Mouse (Mus musculus) forebrain, postnatal 0 days (tissue): ENCODE results near the gene Tecpr1. TPM values are rescaled to one million over a fixed set of nuclear protein-coding genes. Genes with fewer than 3 reads are reported as not detected.

ENCODE experiments used
- ATAC-seq: fragments of 200-750 bp; cut with Nextera tagmentation; 2 replicates; pipeline ENCODE4 v1.8.0; 2017; ENCODE audit warnings: mild to moderate bottlenecking, moderate library complexity
- DNase-seq: peaks from one replicate; pipeline ENCODE4 v3.0.0-alpha.2; 2015
- H3K27ac ChIP-seq: fragments of 300-500 bp; sonication (generic); 2 replicates; pipeline ENCODE4 v1.5.1; 2014; ENCODE audit warnings: low read depth, mild to moderate bottlenecking, antibody characterized with exemption, low read length, moderate library complexity, mixed read lengths
- H3K27me3 ChIP-seq: fragments of 300-500 bp; sonication (generic); 2 replicates; pipeline ENCODE4 v1.6.1; 2014; ENCODE audit warnings: mild to moderate bottlenecking, low read length, mixed read lengths; ENCODE audit not compliant: insufficient read depth
- H3K36me3 ChIP-seq: fragments of 300-500 bp; sonication (generic); 2 replicates; pipeline ENCODE4 v1.6.1; 2014; ENCODE audit warnings: mild to moderate bottlenecking, moderate library complexity; ENCODE audit not compliant: insufficient read depth
- H3K4me1 ChIP-seq: fragments of 300-500 bp; sonication (generic); 2 replicates; pipeline ENCODE4 v1.6.1; 2014; ENCODE audit warnings: antibody characterized with exemption; ENCODE audit not compliant: insufficient read depth
- H3K4me2 ChIP-seq: fragments of 300-500 bp; sonication (generic); 2 replicates; pipeline ENCODE4 v1.6.1; 2014; ENCODE audit warnings: low read depth, mild to moderate bottlenecking, moderate library complexity
- H3K4me3 ChIP-seq: fragments of 300-500 bp; sonication (generic); 2 replicates; pipeline ENCODE4 v1.5.1; 2014; ENCODE audit warnings: low read depth, low read length, mixed read lengths
- H3K9ac ChIP-seq: fragments of 300-500 bp; sonication (generic); 2 replicates; pipeline ENCODE4 v1.6.1; 2014; ENCODE audit warnings: mild to moderate bottlenecking
- H3K9me3 ChIP-seq: fragments of 300-500 bp; sonication (generic); 2 replicates; pipeline ENCODE4 v1.6.1; 2016; ENCODE audit warnings: low read length
- CTCF ChIP-seq: sonication (generic); IDR thresholded peaks from 2 replicates; pipeline ENCODE4 v1.5.1; 2016; ENCODE audit warnings: antibody characterized with exemption, control low read depth, low read depth
- WGBS: fragments of 180-500 bp; shearing (Covaris S2); extraction: QIAGEN DNeasy Blood & Tissue Kit; methylation state at CpG from one replicate; pipeline ENCODE4 v1.1.7; 2014; 5-methylcytosine and 5-hydroxymethylcytosine counted together
- polyA plus RNA-seq: library from polyadenylated mRNA; unstranded; fragments of >200 nt; fragmentation: Nextera tagmentation; extraction: Ambion mirVana; gene quantifications from 2 replicates; pipeline ENCODE4 v1.2.1, GENCODE M21; 2015
- total RNA-seq: library from RNA; depleted of rRNA; stranded (reverse); fragments of >200 nt; gene quantifications from 2 replicates; pipeline ENCODE4 v1.2.3, GENCODE M21; 2014

The Tecpr1 gene
- total and polyA plus RNA-seq, 2 experiments from 2014 or later = 32.7 to 57.7 TPM

- peak; percentile 31 for TF ChIP-seq CTCF
- DNase-seq (no peak), ATAC-seq (no peak)
- Histone ChIP-seq H3K9ac (peak overlapping the region; percentile 93), H3K9me3 (no peaks in the 10 kb centered on the region), H3K4me2 (peak overlapping the region; percentile 73), H3K36me3 (no peaks in the 10 kb centered on the region), H3K27ac (no peak overlapping the region), H3K4me1 (peaks cover 36% of the 10 kb centered on the region), H3K27me3 (no peaks in the 10 kb centered on the region), H3K4me3 (peak overlapping the region; percentile 84)
- WGBS = 79% methylated on average over 3 of the region's 3 CpGs
These were observed 34.2 kb upstream of the Tecpr1 start for GRCm38 (mm10) chr5:144257451-144258110.

GRCm38 (mm10) chr5:144256888-144257287 lies 33.5 kb upstream of the Tecpr1 start:
- Histone ChIP-seq H3K36me3 (no peaks in the 10 kb centered on the region), H3K27ac (peak overlapping the region; percentile 89; the same call in 1 of the 2 replicates)
- DNase-seq = no peak

GRCm38 (mm10) chr5:144256541-144256870 lies 33.1 kb upstream of the Tecpr1 start:
- DNase-seq (no peak), ATAC-seq (no peak)
- no peaks in the 10 kb centered on the region for H3K27me3 ChIP-seq
- 8% methylated on average over 7 of the region's 7 CpGs for WGBS
- peak overlapping the region; percentile 84 for H3K4me3 ChIP-seq
- no peaks in the 10 kb centered on the region for H3K9me3 ChIP-seq
- peak overlapping the region; percentile 73 for H3K4me2 ChIP-seq
- no peaks in the 10 kb centered on the region for H3K36me3 ChIP-seq
- peaks cover 36% of the 10 kb centered on the region for H3K4me1 ChIP-seq
- no peak for TF ChIP-seq CTCF
- H3K27ac ChIP-seq = peak overlapping the region; percentile 89
- peak overlapping the region; percentile 93 for H3K9ac ChIP-seq

More at GRCm38 (mm10) chr5:144256888-144257287, 33.5 kb upstream of the Tecpr1 start:
- WGBS = 50% methylated on average over 1 of the region's 1 CpGs
- no peak for TF ChIP-seq CTCF
- H3K9me3 ChIP-seq = no peaks in the 10 kb centered on the region
- H3K4me1 ChIP-seq = peaks cover 36% of the 10 kb centered on the region
- peak overlapping the region; percentile 73 for H3K4me2 ChIP-seq
- H3K4me3 ChIP-seq = peak overlapping the region; percentile 84
- H3K27me3 ChIP-seq = no peaks in the 10 kb centered on the region
- peak overlapping the region; percentile 93 for H3K9ac ChIP-seq
- no peak for ATAC-seq

- H3K4me1 ChIP-seq = peaks cover 36% of the 10 kb centered on the region
These were observed 32.5 kb upstream of the Tecpr1 start for GRCm38 (mm10) chr5:144255632-144256540.

GRCm38 (mm10) chr5:144254811-144255631 lies 31.6 kb upstream of the Tecpr1 start:
- ATAC-seq = peak; percentile 88
- WGBS = under 1% methylated on average over 55 of the region's 84 CpGs
- DNase-seq = peak; percentile 90

More at GRCm38 (mm10) chr5:144255632-144256540, 32.5 kb upstream of the Tecpr1 start:
- Histone ChIP-seq H3K36me3 (no peaks in the 10 kb centered on the region), H3K9ac (peak overlapping the region; percentile 93), H3K27me3 (no peaks in the 10 kb centered on the region), H3K27ac (peak overlapping the region; percentile 89), H3K4me3 (peak overlapping the region; percentile 84), H3K9me3 (no peaks in the 10 kb centered on the region), H3K4me2 (peak overlapping the region; percentile 73)
- no peak for TF ChIP-seq CTCF
- peak; percentile 74 for ATAC-seq
- under 1% methylated on average over 37 of the region's 40 CpGs for WGBS
- peak; percentile 65 for DNase-seq

GRCm38 (mm10) chr5:144254122-144254810 lies 30.9 kb upstream of the Tecpr1 start:
- Histone ChIP-seq H3K9ac (peak overlapping the region; percentile 93; the same call in 1 of the 2 replicates), H3K4me2 (peak overlapping the region; percentile 73), H3K36me3 (no peaks in the 10 kb centered on the region), H3K4me3 (peak overlapping the region; percentile 84), H3K27ac (no peak overlapping the region), H3K27me3 (no peaks in the 10 kb centered on the region), H3K4me1 (peaks cover 34% of the 10 kb centered on the region), H3K9me3 (no peaks in the 10 kb centered on the region)
- ATAC-seq (no peak), DNase-seq (no peak)
- 61% methylated on average over 16 of the region's 16 CpGs for WGBS
- no peak for TF ChIP-seq CTCF

More at GRCm38 (mm10) chr5:144254811-144255631, 31.6 kb upstream of the Tecpr1 start:
- H3K27me3 ChIP-seq = no peaks in the 10 kb centered on the region
- peaks cover 36% of the 10 kb centered on the region for H3K4me1 ChIP-seq
- peak overlapping the region; percentile 89 for H3K27ac ChIP-seq
- peak overlapping the region; percentile 84 for H3K4me3 ChIP-seq
- H3K36me3 ChIP-seq = no peaks in the 10 kb centered on the region
- H3K4me2 ChIP-seq = peak overlapping the region; percentile 73
- no peaks in the 10 kb centered on the region for H3K9me3 ChIP-seq
- H3K9ac ChIP-seq = peak overlapping the region; percentile 93
- no peak for TF ChIP-seq CTCF
